Mouse (Mus musculus): ENCODE measurements around the gene Cd82.

- TF ChIP-seq CTCF (IDR thresholded peaks at IDR 0.05; ENCODE audit: borderline replicate concordance, control insufficient read depth, extremely low read depth, insufficient read depth, low read length, poor library complexity), result no peak
- TF ChIP-seq POLR2A (IDR thresholded peaks at IDR 0.05; ENCODE audit: control insufficient read depth, extremely low read depth, insufficient read depth, low read length, poor library complexity), result no peak
Observed at GRCm38 (mm10) chr2:93432600-93433389, 30.1 kb downstream of the Cd82 start.
